ENCODE assay signal across 26 mouse cellular contexts in genomic region chr2:93565647-93566046, GRCm38 (mm10). TPM values are rescaled to one million over a fixed set of nuclear protein-coding genes. Genes with fewer than 3 reads are reported as not detected.
DNase-seq lines count a peak whose midpoint lies in the region; ATAC-seq and TF ChIP-seq lines count a peak whose summit lies in the region.
"Had no signal": no experiment of that assay in that cellular context is flagged by ENCODE, and none has a peak within 500 bp of the region (broad histone marks: within the 10 kb centered on the region; RNA-seq: fewer than 3 reads in every experiment).

No protein-coding gene starts in this region.

- no peak overlapping the region for H3K9ac ChIP-seq in kidney, postnatal 0 days (ENCODE audit: low read depth, low read length)
- H3K9ac ChIP-seq: heart, embryonic 13.5 days; liver, postnatal 0 days had no signal

- H3K36me3 ChIP-seq in kidney, postnatal 0 days (ENCODE audit: insufficient read depth, low read length), result no peaks in the 10 kb centered on the region
- H3K36me3 ChIP-seq in embryonic facial prominence, embryonic 10.5 days (replicated peaks), result no peaks in the 10 kb centered on the region
- no peaks in the 10 kb centered on the region for H3K36me3 ChIP-seq in limb, embryonic 10.5 days
- no peaks in the 10 kb centered on the region for H3K36me3 ChIP-seq in thymus, adult 2 months (ENCODE audit: control insufficient read depth, insufficient read depth, low read length)
- H3K36me3 ChIP-seq: heart, embryonic 13.5 days had no signal

- no peak overlapping the region for H3K4me3 ChIP-seq in kidney, postnatal 0 days (replicated peaks; ENCODE audit: low read depth, low read length)
- H3K4me3 ChIP-seq in embryonic facial prominence, embryonic 10.5 days, result no peak overlapping the region
- H3K4me3 ChIP-seq in limb, embryonic 10.5 days, result no peak overlapping the region
- H3K4me3 ChIP-seq in cerebellum, adult 2 months (replicated peaks; ENCODE audit: insufficient read depth, low read depth, low read length), result no peak overlapping the region
- no peak overlapping the region for H3K4me3 ChIP-seq in thymus, adult 2 months (ENCODE audit: control insufficient read depth, insufficient read depth, low read length)
- H3K4me3 ChIP-seq: gastrocnemius, adult 2 months; heart, embryonic 13.5 days; layer of hippocampus, adult 2 months; megakaryocyte, embryonic 14.5 days had no signal

- DNase-seq in embryo, embryonic 11 days, result peak; percentile 35
- DNase-seq in embryo, embryonic 10 days (ENCODE audit: low spot score), result no peak
- peak; percentile 21 for DNase-seq in kidney, postnatal 0 days (ENCODE audit: low spot score)
- no peak for DNase-seq in kidney, adult 18-20 months
- peak; percentile 37 for DNase-seq in embryonic facial prominence, embryonic 10.5 days (ENCODE audit: low spot score)
- no peak for DNase-seq in limb, embryonic 10.5 days (ENCODE audit: low spot score)
- DNase-seq in cerebellum, adult 2 months, result no peak
- DNase-seq in thymus, adult 2 months, result no peak
- DNase-seq: adrenal gland, postnatal 10 days; cerebellum, adult 11 months; cerebellum, postnatal 14 days; gastrocnemius, adult 2 months; layer of hippocampus, postnatal 36 days; liver, postnatal 0 days; thymus, postnatal 25 days had no signal

- 32% methylated on average over 6 of the region's 6 CpGs for WGBS in kidney, postnatal 0 days
- 32% methylated on average over 6 of the region's 6 CpGs for WGBS in embryonic facial prominence, embryonic 10.5 days
- WGBS in limb, embryonic 10.5 days, result 67% methylated on average over 6 of the region's 6 CpGs
- WGBS in cerebellum, adult 2 months, result 76% methylated on average over 6 of the region's 6 CpGs
- 92% methylated on average over 6 of the region's 6 CpGs for WGBS in thymus, adult 2 months

- H3K27me3 ChIP-seq in kidney, postnatal 0 days (ENCODE audit: insufficient read depth, low read length), result no peaks in the 10 kb centered on the region
- no peaks in the 10 kb centered on the region for H3K27me3 ChIP-seq in embryonic facial prominence, embryonic 10.5 days (replicated peaks; ENCODE audit: low read depth, poor library complexity, severe bottlenecking)
- no peaks in the 10 kb centered on the region for H3K27me3 ChIP-seq in limb, embryonic 10.5 days (ENCODE audit: low read depth, poor library complexity, severe bottlenecking)
- no peaks in the 10 kb centered on the region for H3K27me3 ChIP-seq in cerebellum, adult 2 months (ENCODE audit: control insufficient read depth, insufficient read depth, low read length)
- no peaks in the 10 kb centered on the region for H3K27me3 ChIP-seq in thymus, adult 2 months (ENCODE audit: control insufficient read depth, insufficient read depth, low read length)
- H3K27me3 ChIP-seq: heart, embryonic 13.5 days; Patski had no signal

- ATAC-seq in kidney, postnatal 0 days (replicated peaks; ENCODE audit: low FRiP score, low read depth), result no peak
- ATAC-seq: activated CD4-positive, CD25-positive, alpha-beta regulatory T cell, adult 4 months; liver, postnatal 0 days; Patski had no signal

- H3K4me1 ChIP-seq in kidney, postnatal 0 days (replicated peaks; ENCODE audit: insufficient read depth, low read length), result no peaks in the 10 kb centered on the region
- H3K4me1 ChIP-seq in embryonic facial prominence, embryonic 10.5 days, result peaks cover 47% of the 10 kb centered on the region
- peaks cover 46% of the 10 kb centered on the region for H3K4me1 ChIP-seq in limb, embryonic 10.5 days
- H3K4me1 ChIP-seq in cerebellum, adult 2 months (ENCODE audit: control insufficient read depth, insufficient read depth, low read length), result no peaks in the 10 kb centered on the region
- no peaks in the 10 kb centered on the region for H3K4me1 ChIP-seq in thymus, adult 2 months (replicated peaks; ENCODE audit: control insufficient read depth, insufficient read depth, low read length)
- H3K4me1 ChIP-seq: megakaryocyte, embryonic 14.5 days had no signal

- no peak for TF ChIP-seq POLR2A in cerebellum, adult 2 months (IDR thresholded peaks at IDR 0.05; ENCODE audit: borderline replicate concordance, insufficient read depth, low read length)
- TF ChIP-seq POLR2A in thymus, adult 2 months (IDR thresholded peaks at IDR 0.05; ENCODE audit: control insufficient read depth, extremely low read depth, insufficient read depth, low read length, poor library complexity), result no peak

- no peak for TF ChIP-seq CTCF in kidney, postnatal 0 days (IDR thresholded peaks at IDR 0.05; ENCODE audit: low read depth)
- no peak for TF ChIP-seq CTCF in cerebellum, adult 2 months (IDR thresholded peaks at IDR 0.05; ENCODE audit: borderline replicate concordance, insufficient read depth, low read depth, low read length)
- TF ChIP-seq CTCF in thymus, adult 2 months (IDR thresholded peaks at IDR 0.05; ENCODE audit: borderline replicate concordance, control insufficient read depth, extremely low read depth, insufficient read depth, low read length, poor library complexity), result no peak

- no peak overlapping the region for H3K4me2 ChIP-seq in kidney, postnatal 0 days (ENCODE audit: low read length)
- H3K4me2 ChIP-seq: heart, embryonic 13.5 days had no signal

- no peaks in the 10 kb centered on the region for H3K9me3 ChIP-seq in kidney, postnatal 0 days (replicated peaks; ENCODE audit: low read length)
- no peaks in the 10 kb centered on the region for H3K9me3 ChIP-seq in embryonic facial prominence, embryonic 10.5 days
- no peaks in the 10 kb centered on the region for H3K9me3 ChIP-seq in limb, embryonic 10.5 days (replicated peaks)
- H3K9me3 ChIP-seq: heart, embryonic 13.5 days; megakaryocyte, embryonic 14.5 days had no signal

- no peak overlapping the region for H3K27ac ChIP-seq in kidney, postnatal 0 days
- H3K27ac ChIP-seq in embryonic facial prominence, embryonic 10.5 days (replicated peaks), result peak overlapping the region; percentile 77
- H3K27ac ChIP-seq in limb, embryonic 10.5 days, result peak overlapping the region; percentile 62
- no peak overlapping the region for H3K27ac ChIP-seq in cerebellum, adult 2 months (ENCODE audit: insufficient read depth, low read length)
- no peak overlapping the region for H3K27ac ChIP-seq in thymus, adult 2 months (ENCODE audit: control insufficient read depth, insufficient read depth, low read length)
- H3K27ac ChIP-seq: gastrocnemius, adult 2 months; heart, embryonic 13.5 days; layer of hippocampus, adult 2 months had no signal

RNA-seq across cellular contexts. Expression of gene Gm10803, which starts 5.3 kb away (rescaled TPM):
- polyA plus RNA-seq in kidney, postnatal 0 days (2015; fragmentation: Nextera tagmentation; extraction: Ambion mirVana), result not detected in 2 replicates
- not detected in 2 replicates for polyA plus RNA-seq in embryonic facial prominence, embryonic 10.5 days (2016; fragmentation: Nextera tagmentation; extraction: Ambion mirVana)
- polyA plus RNA-seq in limb, embryonic 10.5 days (2016; fragmentation: Nextera tagmentation; extraction: Ambion mirVana), result not detected in 2 replicates
- not detected in 2 replicates for polyA plus RNA-seq in cerebellum, adult 2 months (2012; rRNA removed)
- not detected in 2 replicates for polyA plus RNA-seq in thymus, adult 2 months (2012; rRNA removed)
- polyA plus RNA-seq: activated CD4-positive, CD25-positive, alpha-beta regulatory T cell, adult 4 months; brain, embryonic 14.5 days; gonadal fat pad, adult 2 months; heart, embryonic 13.5 days; kidney, embryonic 16.5 days; liver, adult 2 months; liver, postnatal 0 days; midbrain, postnatal 0 days; Patski; testis, adult 2 months had no signal

Comparison
In these comparisons a context has a peak if more than half of its experiments do, and no peak if none do; other contexts are left out.
1. DNase-seq: peak in embryo, embryonic 11 days (single experiment), kidney, postnatal 0 days (single experiment) and embryonic facial prominence, embryonic 10.5 days (single experiment); none in embryo, embryonic 10 days (single experiment), kidney, adult 18-20 months (single experiment), limb, embryonic 10.5 days (single experiment), cerebellum, adult 2 months (0 of 2) and thymus, adult 2 months (single experiment).
2. H3K27ac ChIP-seq: peak in embryonic facial prominence, embryonic 10.5 days (single experiment) and limb, embryonic 10.5 days (single experiment); none in kidney, postnatal 0 days (single experiment), cerebellum, adult 2 months (single experiment) and thymus, adult 2 months (single experiment).